Mouse (Mus musculus) C2C12 (cell line): ENCODE results near the gene Fkbp5. TPM values are rescaled to one million over a fixed set of nuclear protein-coding genes. Genes with fewer than 3 reads are reported as not detected.
"Not testable (repeated sequence)": the region's sequence is repeated elsewhere in the genome, so short reads cannot be mapped to it uniquely, and the experiment has no call there.

Experiments
- H3K27me3 ChIP-seq: one replicate; pipeline ENCODE4 v1.6.1; 2011; ENCODE audit not compliant: control insufficient read depth, insufficient read depth, insufficient read length
- H3K36me3 ChIP-seq: one replicate; pipeline ENCODE4 v1.6.1; 2011; ENCODE audit not compliant: control insufficient read depth, insufficient read depth
- H3K4me3 ChIP-seq: one replicate; pipeline ENCODE4 v1.5.1; 2011; ENCODE audit warnings: mild to moderate bottlenecking, control low read depth; ENCODE audit not compliant: poor library complexity, insufficient read depth, severe bottlenecking
- H3K79me2 ChIP-seq: one replicate; pipeline ENCODE4 v1.6.1; 2011; ENCODE audit not compliant: control insufficient read depth, insufficient read depth
- H3K79me3 ChIP-seq: one replicate; pipeline ENCODE4 v1.6.1; 2011; ENCODE audit warnings: low read depth, control low read depth
- H3ac ChIP-seq: one replicate; pipeline ENCODE3; 2011; ENCODE audit warnings: low read depth; ENCODE audit not compliant: control insufficient read depth, insufficient read length
- CEBPB ChIP-seq: IDR thresholded peaks from one replicate; pipeline ENCODE4 v1.6.1; 2011; ENCODE audit warnings: low read depth, mild to moderate bottlenecking, control low read depth, moderate library complexity
- CTCF ChIP-seq: IDR thresholded peaks from one replicate; pipeline ENCODE4 v1.5.1; 2011; ENCODE audit not compliant: control insufficient read depth, insufficient read depth, insufficient read length
- FOSL1 ChIP-seq: IDR thresholded peaks from one replicate; pipeline ENCODE4 v1.8.0; 2011; ENCODE audit warnings: mild to moderate bottlenecking, low read length; ENCODE audit not compliant: poor library complexity, insufficient read depth, severe bottlenecking
- MAX ChIP-seq: IDR thresholded peaks from one replicate; pipeline ENCODE4 v1.6.1; 2011; ENCODE audit warnings: mild to moderate bottlenecking, control low read depth
- MYOD1 ChIP-seq: IDR thresholded peaks from one replicate; pipeline ENCODE4 v1.6.1; 2011; ENCODE audit warnings: low read depth; ENCODE audit not compliant: control insufficient read depth, insufficient read length
- MYOG ChIP-seq: IDR thresholded peaks from one replicate; pipeline ENCODE4 v1.6.1; 2011; ENCODE audit not compliant: control insufficient read depth, insufficient read length; ENCODE audit errors: extremely low read depth
- USF1 ChIP-seq: IDR thresholded peaks from one replicate; pipeline ENCODE4 v1.6.1; 2011; ENCODE audit warnings: low read depth, mild to moderate bottlenecking, control low read depth, moderate library complexity
- polyA plus RNA-seq: library from polyadenylated mRNA; unstranded; fragments of >200 nt; fragmentation: generic; extraction: Trizol; gene quantifications from one replicate; pipeline ENCODE4 v1.2.1, GENCODE M21; 2012; ENCODE audit warnings: missing spikeins

Gene Fkbp5
- polyA plus RNA-seq, 1 experiment = 24.4 TPM

DNA sequence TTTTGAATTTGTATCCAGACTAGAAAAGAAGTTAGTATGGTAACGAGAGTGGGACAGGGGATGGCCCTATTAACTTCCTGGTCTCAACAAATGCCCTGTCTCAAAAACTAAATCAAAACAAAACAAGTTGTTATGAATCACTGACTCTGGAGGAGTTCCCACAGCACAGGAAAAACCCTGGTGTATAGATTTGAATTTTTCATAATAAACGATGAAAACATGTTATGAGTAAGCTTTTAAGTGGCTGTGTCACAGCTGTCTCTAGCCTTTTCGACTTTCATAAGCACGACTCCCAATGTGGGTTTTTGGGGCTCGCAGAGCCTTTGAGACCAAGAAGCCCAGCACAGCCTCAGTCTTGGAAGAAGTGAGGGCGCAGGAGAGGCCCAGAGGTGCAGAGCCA, 89.7 kb downstream of the Fkbp5 start:
- no peaks in the 10 kb centered on the region for H3K79me3 ChIP-seq
- H3K79me2 ChIP-seq = no peaks in the 10 kb centered on the region
- H3K27me3 ChIP-seq = no peaks in the 10 kb centered on the region
- TF ChIP-seq CEBPB (no peak), USF1 (no peak)
- no peak overlapping the region for H3ac ChIP-seq
- peaks cover 37% of the 10 kb centered on the region for H3K36me3 ChIP-seq
- no peak overlapping the region for H3K4me3 ChIP-seq

- TF ChIP-seq MAX (no peak), MYOG (no peak)
- no peak overlapping the region for H3K4me3 ChIP-seq
- H3K27me3 ChIP-seq = no peaks in the 10 kb centered on the region
- H3ac ChIP-seq = no peak overlapping the region
- H3K79me3 ChIP-seq = no peaks in the 10 kb centered on the region
- peaks cover 41% of the 10 kb centered on the region for H3K36me3 ChIP-seq
- no peaks in the 10 kb centered on the region for H3K79me2 ChIP-seq
Measured at GRCm38 (mm10) chr17:28424373-28424772, 93.0 kb downstream of the Fkbp5 start.

DNA sequence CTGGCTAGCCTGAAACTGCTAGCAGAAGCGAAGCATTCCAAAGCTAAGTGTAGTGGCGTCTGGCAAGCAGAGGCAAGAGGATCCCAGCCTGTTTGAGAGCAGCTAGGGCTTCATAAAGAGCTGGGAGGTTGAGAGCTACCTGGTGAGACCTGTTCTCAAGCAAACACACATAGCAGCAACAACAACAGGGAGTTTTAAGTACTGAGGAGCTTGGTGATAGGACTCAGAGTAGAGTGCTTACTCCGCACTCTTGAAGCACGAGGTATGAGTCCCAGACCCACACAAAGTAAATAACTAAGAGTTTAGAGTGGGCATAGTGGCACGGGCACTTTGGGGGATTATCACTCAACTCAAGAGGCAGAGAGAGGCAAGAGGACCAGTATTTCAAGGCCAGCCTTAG, 96.3 kb downstream of the Fkbp5 start:
- TF ChIP-seq MYOD1 (no peak), CTCF (no peak), USF1 (no peak), FOSL1 (no peak), MYOG (no peak), CEBPB (no peak), MAX (no peak)
- Histone ChIP-seq H3K79me2 (no peaks in the 10 kb centered on the region), H3K4me3 (no peak overlapping the region), H3K36me3 (peaks cover 26% of the 10 kb centered on the region), H3K79me3 (no peaks in the 10 kb centered on the region), H3ac (no peak overlapping the region), H3K27me3 (no peaks in the 10 kb centered on the region)

DNA sequence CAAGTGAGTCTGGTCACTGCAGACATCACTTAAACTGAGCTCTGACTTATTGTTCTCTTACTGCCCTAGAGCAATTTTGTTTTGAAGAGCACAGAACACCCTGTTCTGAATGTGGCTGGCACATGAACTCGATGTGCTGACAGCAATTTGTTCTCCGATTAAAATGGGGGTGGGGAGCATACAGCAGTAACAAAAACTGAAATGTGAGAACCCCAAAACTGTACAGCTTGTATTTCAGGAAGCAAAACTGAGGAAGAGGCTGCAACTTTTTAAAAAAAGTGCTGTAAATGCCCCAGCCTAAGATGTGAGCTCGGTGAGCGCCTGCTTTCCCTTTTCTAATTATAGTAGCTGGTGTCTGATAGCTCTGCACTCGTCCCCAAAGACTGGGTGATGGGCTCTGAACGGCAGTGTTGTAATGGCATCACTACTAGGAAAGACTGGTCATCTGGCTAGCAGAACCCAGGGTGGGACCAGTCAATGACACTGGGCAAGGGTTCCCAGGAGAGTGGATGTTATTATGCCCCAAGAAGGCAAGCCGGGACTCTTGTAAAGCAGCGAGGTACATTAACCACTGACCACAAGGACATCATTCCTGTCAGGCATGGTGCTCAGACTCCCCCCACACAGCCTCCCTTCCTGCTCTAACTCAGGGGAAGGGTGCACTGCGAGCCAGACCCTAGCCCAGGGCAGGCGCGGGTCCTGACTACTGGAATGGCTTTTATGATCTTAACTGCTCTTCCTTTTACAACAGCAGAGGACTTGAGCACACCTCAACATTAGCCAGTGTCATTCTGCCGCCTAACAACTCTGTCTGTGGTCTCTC, 96.9 kb downstream of the Fkbp5 start:
- H3K36me3 ChIP-seq = peaks cover 27% of the 10 kb centered on the region
- no peak for TF ChIP-seq CEBPB
- TF ChIP-seq MAX = no peak
- no peak for TF ChIP-seq MYOG
- TF ChIP-seq MYOD1 = no peak
- TF ChIP-seq FOSL1 = no peak
- TF ChIP-seq CTCF = no peak
- no peak for TF ChIP-seq USF1
- no peak overlapping the region for H3ac ChIP-seq

GRCm38 (mm10) chr17:28419636-28420035, 97.7 kb downstream of the Fkbp5 start:
- TF ChIP-seq FOSL1 (peak; percentile 25), CEBPB (no peak)
- H3K79me2 ChIP-seq = no peaks in the 10 kb centered on the region

More for the DNA sequence above, 96.9 kb downstream of the Fkbp5 start:
- H3K79me3 ChIP-seq = no peaks in the 10 kb centered on the region
- no peaks in the 10 kb centered on the region for H3K79me2 ChIP-seq
- H3K4me3 ChIP-seq = no peak overlapping the region
- no peaks in the 10 kb centered on the region for H3K27me3 ChIP-seq

DNA sequence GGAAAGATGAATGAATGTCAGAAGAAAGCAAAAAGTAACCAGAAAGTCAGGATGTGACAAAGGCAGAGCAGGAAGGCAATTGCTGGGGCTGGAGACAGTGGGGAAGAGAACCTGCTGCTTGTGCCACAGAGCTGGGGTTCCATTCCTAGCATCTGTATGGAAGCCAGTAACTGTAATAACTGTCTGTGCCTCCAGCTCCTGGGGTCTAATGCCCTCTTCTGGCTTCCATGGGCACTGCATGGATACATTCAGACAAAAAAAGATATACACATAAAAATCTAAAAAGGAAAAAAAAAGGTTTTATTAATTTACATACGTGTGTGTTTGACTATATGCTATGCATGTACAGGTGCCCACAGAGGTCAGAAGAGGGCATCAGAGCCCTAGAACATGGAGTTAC, 98.4 kb downstream of the Fkbp5 start:
- H3K79me2 ChIP-seq = no peaks in the 10 kb centered on the region
- no peak overlapping the region for H3ac ChIP-seq
- no peaks in the 10 kb centered on the region for H3K79me3 ChIP-seq
- peaks cover 27% of the 10 kb centered on the region for H3K36me3 ChIP-seq
- no peak overlapping the region for H3K4me3 ChIP-seq
- TF ChIP-seq MAX = no peak
- TF ChIP-seq USF1 = no peak
- TF ChIP-seq MYOD1 = no peak
- TF ChIP-seq CTCF = no peak
- TF ChIP-seq MYOG = no peak
- TF ChIP-seq FOSL1 = no peak
- TF ChIP-seq CEBPB = no peak
- no peaks in the 10 kb centered on the region for H3K27me3 ChIP-seq

More at GRCm38 (mm10) chr17:28419636-28420035, 97.7 kb downstream of the Fkbp5 start:
- Histone ChIP-seq H3K36me3 (peaks cover 23% of the 10 kb centered on the region), H3K79me3 (no peaks in the 10 kb centered on the region), H3K27me3 (no peaks in the 10 kb centered on the region), H3K4me3 (no peak overlapping the region), H3ac (no peak overlapping the region)

DNA sequence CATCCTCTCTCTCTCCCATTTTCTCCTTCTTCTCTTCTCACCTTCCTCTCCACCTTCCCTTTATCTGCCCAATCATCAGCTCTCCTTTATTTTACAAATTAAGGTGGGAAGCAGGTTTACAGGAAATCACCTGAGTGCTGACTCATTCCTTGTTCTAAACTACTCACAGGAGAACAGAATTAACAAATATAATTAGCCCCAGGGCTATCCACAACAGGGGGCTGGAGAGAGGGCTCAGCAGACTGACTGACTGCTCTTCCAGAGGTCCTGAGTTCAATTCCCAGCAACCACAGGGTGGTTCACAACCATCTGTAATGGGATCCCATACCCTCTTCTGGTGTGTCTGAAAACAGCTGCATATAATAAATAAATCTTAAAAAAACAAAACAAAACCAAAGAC, 98.8 kb downstream of the Fkbp5 start:
- not testable (repeated sequence) for H3K4me3 ChIP-seq, H3K27me3 ChIP-seq, H3K79me2 ChIP-seq, H3ac ChIP-seq, H3K79me3 ChIP-seq
- peaks cover 25% of the 10 kb centered on the region for H3K36me3 ChIP-seq
